Mouse (Mus musculus): ENCODE measurements at regions not wholly inside any gene's neighbourhood (a gene's known extent, or its start where the extent isn't known, plus 50 kb on each side); places are given as distances from the start of the nearest gene placed in this dataset.

DNA sequence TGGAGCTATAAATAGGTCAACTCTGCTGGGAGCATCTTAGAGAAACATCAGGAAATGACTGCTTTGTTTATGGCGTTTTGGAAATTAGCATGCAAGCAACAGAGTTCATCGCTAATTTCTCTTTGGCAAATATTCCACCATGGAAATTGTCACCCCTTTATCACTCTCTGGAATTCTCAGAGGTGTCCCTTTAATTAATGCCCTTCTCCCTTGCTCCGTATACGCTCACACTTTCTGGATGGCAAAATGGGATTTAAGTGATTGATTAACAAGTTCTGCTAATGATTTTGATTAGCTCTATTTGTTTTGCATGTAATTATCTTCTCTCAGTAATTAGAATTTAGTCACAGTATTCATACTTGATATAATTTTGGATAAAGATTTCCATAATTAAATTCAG, 100.4 kb downstream of the Otud1 start:
- Histone ChIP-seq H3K4me1 (no peaks in the 10 kb centered on the region), H3K4me3 (no peak overlapping the region), H3K9ac (no peak overlapping the region), H3K27me3 (replicated peaks) (no peaks in the 10 kb centered on the region), H3K36me3 (replicated peaks) (no peaks in the 10 kb centered on the region), H3K4me2 (no peak overlapping the region), H3K27ac (no peak overlapping the region), H3K9me3 (no peaks in the 10 kb centered on the region)
- ATAC-seq (replicated peaks), result no peak
- WGBS, result 67% methylated on average over 4 of the region's 4 CpGs

DNA sequence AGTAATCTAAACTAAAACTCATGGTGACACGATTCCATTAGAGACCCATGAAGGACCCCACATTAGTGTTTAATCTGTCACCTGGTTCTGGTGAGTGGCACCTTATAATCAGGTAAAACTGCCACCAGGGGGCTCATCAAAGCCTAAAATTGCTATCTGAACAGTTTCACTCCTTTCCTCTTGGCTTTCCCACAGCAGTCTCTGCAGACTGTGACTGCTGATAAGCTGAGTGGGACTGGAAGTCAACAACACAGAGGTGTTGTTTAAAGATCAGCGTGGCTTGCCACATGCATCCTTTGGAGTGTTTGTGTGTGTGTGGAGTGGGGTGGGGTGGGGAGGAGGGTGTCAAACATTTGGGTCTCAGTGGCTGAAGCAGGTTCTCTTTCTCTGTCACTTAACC, 101.6 kb downstream of the Otud1 start:
- Histone ChIP-seq H3K27ac (no peak overlapping the region), H3K9me3 (no peaks in the 10 kb centered on the region), H3K27me3 (replicated peaks) (no peaks in the 10 kb centered on the region), H3K4me2 (no peak overlapping the region), H3K9ac (no peak overlapping the region), H3K4me1 (no peaks in the 10 kb centered on the region), H3K36me3 (replicated peaks) (no peaks in the 10 kb centered on the region), H3K4me3 (no peak overlapping the region)
- WGBS, result 55% methylated on average over 2 of the region's 2 CpGs
- ATAC-seq (replicated peaks), result peak; percentile 65; the same call in 1 of the 2 replicates

DNA sequence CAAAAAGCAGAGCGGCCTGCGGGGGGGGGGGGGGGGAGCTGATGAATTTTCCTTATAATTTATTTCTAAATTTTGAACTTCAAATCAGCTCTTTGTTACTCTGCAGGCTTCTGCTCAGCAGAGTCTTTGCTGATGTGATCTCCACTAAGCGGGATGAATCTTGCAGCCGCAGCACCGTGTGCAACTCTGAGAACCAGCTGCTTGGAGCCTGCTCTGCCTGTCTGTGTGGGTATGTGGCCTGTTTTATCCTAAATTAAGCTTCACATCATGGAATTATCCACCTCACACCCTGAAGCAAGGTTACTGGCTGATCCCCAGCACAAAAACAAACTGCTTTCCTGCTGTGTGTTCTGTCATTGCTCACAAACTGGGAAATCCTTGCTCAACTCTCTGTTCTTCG, 102.0 kb downstream of the Otud1 start:
- 73% methylated on average over 6 of the region's 6 CpGs for WGBS
- no peak; the same call in 1 of the 2 replicates for ATAC-seq (replicated peaks)
- no peaks in the 10 kb centered on the region for H3K4me1 ChIP-seq

DNA sequence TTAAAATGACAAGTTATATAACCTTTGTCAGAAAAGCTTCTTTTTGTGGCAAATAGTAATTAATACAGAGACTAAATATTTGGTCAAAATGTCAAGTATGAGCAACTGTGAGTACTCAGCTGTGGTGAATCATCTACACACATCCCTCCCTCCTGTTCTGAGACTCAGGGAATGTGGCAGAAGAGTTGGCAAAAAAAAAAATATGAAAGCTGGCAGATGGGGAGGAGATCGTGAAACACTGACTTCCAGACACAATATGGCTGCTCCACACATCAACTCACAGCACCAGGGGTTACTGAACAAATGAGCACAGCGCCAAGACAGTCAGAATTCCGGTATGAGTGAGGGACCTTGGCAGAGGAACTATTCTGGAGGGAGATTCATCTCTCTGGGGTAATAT, 105.4 kb downstream of the Otud1 start:
- no peaks in the 10 kb centered on the region for H3K36me3 ChIP-seq (replicated peaks)
- no peak overlapping the region for H3K9ac ChIP-seq
- H3K4me2 ChIP-seq, result no peak overlapping the region
- no peak for ATAC-seq (replicated peaks)
- WGBS, result 72% methylated on average over 3 of the region's 3 CpGs
- no peak overlapping the region for H3K27ac ChIP-seq
- no peaks in the 10 kb centered on the region for H3K4me1 ChIP-seq
- no peak overlapping the region for H3K4me3 ChIP-seq
- no peaks in the 10 kb centered on the region for H3K9me3 ChIP-seq
- no peaks in the 10 kb centered on the region for H3K27me3 ChIP-seq (replicated peaks)

More for the DNA sequence above, 102.0 kb downstream of the Otud1 start:
- H3K9ac ChIP-seq, result no peak overlapping the region
- H3K36me3 ChIP-seq (replicated peaks), result no peaks in the 10 kb centered on the region
- no peak overlapping the region for H3K4me2 ChIP-seq
- no peaks in the 10 kb centered on the region for H3K9me3 ChIP-seq
- H3K4me3 ChIP-seq, result no peak overlapping the region
- H3K27me3 ChIP-seq (replicated peaks), result no peaks in the 10 kb centered on the region
- H3K27ac ChIP-seq, result no peak overlapping the region

DNA sequence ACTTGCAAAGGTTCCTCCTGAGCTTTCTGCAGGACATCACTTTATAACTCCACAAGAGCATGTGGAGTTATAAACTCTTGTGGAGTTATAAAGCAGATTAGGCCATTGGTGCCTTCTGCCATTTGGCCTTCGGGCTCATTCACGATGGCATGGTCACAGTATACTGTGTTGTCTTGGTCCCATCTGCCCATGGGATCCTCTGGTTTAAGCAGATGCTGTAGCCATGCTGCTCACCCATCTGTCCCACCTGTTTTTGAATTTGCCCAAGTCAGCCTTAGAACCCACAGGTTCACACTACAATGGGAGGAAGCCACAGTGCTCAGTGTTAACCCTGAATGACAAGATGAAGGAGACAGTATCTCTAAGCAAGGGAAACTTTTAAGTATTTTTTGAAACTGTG, 124.7 kb upstream of the Etl4 start:
- Histone ChIP-seq H3K4me3 (no peak overlapping the region), H3K36me3 (replicated peaks) (no peaks in the 10 kb centered on the region), H3K27ac (no peak overlapping the region), H3K27me3 (replicated peaks) (no peaks in the 10 kb centered on the region), H3K4me1 (no peaks in the 10 kb centered on the region), H3K9ac (no peak overlapping the region), H3K4me2 (no peak overlapping the region), H3K9me3 (no peaks in the 10 kb centered on the region)
- ATAC-seq (replicated peaks), result no peak
- 92% methylated on average over 2 of the region's 2 CpGs for whole genome bisulfite sequencing

DNA sequence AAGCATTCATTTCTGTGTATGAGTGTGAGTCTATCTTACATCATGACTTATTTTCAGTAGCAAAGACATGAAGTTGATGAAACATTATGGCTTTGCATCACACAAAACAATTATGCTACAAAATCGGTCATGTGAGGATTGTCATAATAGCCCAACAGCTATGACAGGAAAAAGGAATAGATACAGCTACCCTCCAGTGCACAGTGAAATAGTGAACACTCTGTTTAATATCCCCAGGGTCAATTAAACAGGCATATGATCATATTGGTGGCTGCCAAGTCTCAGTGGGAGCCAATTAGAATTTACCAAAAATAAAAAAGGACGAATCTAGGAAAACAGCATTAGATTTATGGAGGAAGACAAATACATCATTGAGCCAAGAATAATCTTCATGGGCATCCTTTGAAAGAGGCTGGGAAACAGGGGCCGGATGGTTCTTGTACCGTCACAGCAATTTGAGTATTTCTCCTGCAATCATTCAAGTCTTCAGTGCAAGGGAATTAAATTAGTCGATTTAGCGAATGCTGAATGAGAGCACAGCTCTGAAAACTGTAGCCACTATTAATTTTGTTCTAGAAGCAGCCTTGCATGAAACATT, 123.8 kb upstream of the Etl4 start:
- Histone ChIP-seq H3K27ac (no peak overlapping the region), H3K36me3 (replicated peaks) (no peaks in the 10 kb centered on the region)
- no peak for ATAC-seq (replicated peaks)

DNA sequence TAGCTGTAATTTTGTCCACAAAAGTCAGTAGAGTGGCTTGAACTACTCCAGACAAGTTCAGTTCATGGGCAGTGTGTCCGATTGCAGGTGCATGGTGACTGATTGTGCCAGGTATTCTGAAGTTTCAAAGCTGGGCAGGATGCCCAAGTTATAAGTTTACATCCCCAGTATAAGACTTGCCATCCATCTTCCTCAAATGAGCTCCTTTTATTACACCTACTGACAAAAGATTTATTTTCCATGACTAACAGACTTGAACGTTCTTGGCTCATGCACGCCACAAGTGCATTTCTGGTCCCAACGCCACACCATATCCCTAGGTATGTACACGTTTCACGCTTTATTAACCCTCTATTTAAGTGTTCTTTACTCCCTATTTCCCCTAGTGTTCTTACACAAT, 117.4 kb upstream of the Etl4 start:
- Histone ChIP-seq H3K36me3 (replicated peaks) (no peaks in the 10 kb centered on the region), H3K4me2 (no peak overlapping the region), H3K27ac (no peak overlapping the region), H3K9me3 (no peaks in the 10 kb centered on the region), H3K9ac (no peak overlapping the region), H3K4me1 (no peaks in the 10 kb centered on the region), H3K4me3 (no peak overlapping the region), H3K27me3 (replicated peaks) (no peaks in the 10 kb centered on the region)
- no peak for ATAC-seq (replicated peaks)
- 88% methylated on average over 6 of the region's 6 CpGs for WGBS

More for the DNA sequence above, 123.8 kb upstream of the Etl4 start:
- H3K9ac ChIP-seq, result no peak overlapping the region
- no peaks in the 10 kb centered on the region for H3K4me1 ChIP-seq
- WGBS, result 70% methylated on average over 6 of the region's 6 CpGs
- H3K9me3 ChIP-seq, result no peaks in the 10 kb centered on the region
- H3K4me3 ChIP-seq, result no peak overlapping the region
- H3K27me3 ChIP-seq (replicated peaks), result no peaks in the 10 kb centered on the region
- no peak overlapping the region for H3K4me2 ChIP-seq

DNA sequence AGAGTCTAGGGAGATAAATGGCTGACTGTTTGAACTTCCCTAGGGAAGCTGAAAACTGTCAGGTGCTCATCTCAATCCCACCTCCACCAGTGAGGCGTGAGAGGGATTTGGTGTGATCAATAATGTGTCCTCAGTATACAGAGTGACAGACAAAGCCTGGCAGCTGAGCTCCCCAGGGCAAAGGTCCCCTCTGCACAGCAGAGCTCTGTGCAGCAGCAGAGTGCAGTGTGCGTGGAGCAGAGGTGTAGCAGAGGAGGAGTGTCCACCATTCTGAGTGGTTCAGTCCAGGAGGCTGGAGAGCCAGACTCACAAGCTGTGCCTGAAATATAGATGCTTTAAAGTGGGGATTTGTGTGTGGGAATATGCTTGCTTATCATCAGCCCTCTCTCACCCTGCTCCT, 112.8 kb upstream of the Etl4 start:
- Histone ChIP-seq H3K27me3 (replicated peaks) (no peaks in the 10 kb centered on the region), H3K27ac (no peak overlapping the region), H3K4me3 (no peak overlapping the region), H3K4me1 (no peaks in the 10 kb centered on the region), H3K36me3 (replicated peaks) (no peaks in the 10 kb centered on the region), H3K4me2 (no peak overlapping the region), H3K9ac (no peak overlapping the region), H3K9me3 (no peaks in the 10 kb centered on the region)
- ATAC-seq (replicated peaks), result 0 out of 2 replicates have a peak, but pooled peaks have one; percentile 17
- 22% methylated on average over 2 of the region's 2 CpGs for WGBS

Data from midbrain, embryonic 15.5 days (tissue).